Mouse (Mus musculus): Measurements from ENCODE around the gene Camta1.

Gene Camta1

DNA sequence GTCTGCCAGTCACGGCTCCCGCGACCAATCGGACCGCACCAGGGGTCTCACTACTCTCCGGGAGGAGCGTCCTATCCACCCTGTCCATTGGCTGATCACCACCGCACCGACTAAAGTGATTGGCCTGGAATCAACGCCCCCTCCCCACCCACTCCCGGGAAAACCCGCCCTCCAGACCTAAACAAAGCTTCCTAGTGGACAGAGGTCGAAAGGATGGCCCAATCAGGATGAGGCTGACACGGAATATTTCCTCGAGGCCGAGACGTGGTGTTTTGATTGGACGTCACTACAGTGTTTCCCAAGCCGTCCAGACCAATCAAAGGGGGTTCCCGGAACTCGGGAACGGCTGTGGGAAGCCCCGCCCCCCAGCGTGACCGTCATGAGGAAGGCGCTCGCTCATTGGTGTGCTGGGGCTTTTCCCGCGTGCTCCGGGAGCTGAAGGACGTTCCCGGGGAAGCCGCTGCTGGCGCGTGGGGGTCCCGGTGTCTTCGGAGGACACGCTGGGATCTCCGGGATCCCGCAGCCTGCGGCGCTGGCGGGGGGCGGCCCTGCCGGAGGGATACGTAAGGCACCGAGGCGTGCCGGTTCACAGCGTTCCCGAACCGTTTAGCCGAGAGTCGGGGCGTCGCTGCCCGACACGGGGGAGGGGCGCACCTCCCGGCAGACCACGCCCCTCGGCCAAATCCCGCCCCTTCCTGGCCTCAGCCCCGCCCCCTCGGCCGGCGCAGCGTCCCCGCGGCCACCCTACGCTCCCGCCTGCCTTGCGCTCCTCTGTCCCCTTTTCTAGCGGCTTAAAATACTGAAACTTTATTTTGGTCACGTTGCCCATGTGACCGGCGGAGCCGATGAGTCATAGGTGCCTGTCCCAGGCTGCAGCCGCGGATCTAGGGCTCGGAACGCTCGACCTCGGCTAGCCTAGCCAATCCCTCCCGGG is at the start of gene Camta1:
Camta1 (minus strand) TSS at position 71 of the 934 bp plus-strand sequence.
- POLR2A ChIA-PET: interaction anchor here (0.5 to 2.4 kb wide), 54 partner anchors 9 to 804 kb away, joined by 3 to 35 read pairs (median 4); partner anchors contain the start of genes Klhl21 (in 1 of the 4), Tas1r1 (in 1 of the 4), Vamp3 (in 1 of the 4) and Zbtb48 (in 1 of the 4)

DNA sequence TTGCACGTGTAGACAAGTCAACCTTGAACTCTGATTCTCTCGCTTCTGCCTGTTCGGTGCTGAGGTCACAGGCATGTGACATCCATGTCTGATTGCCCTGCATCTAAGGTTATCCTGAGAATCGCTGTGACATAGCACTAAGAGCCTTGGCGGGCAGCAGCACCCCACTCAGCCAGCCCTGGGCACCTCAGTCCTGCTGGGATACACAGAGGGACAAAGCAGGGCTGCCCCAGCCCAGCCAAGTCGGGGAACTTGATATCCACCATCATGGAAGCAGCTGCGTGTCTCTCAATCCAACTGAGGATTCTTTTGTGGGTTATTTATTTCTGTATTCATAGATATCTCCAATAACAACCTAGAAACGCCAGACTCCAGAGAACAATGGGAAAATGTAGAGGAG is 47.1 kb upstream of the Camta1 start:
- CTCF ChIA-PET: no interaction called here
- POLR2A ChIA-PET: no interaction called here

More for the DNA sequence above, at the start of gene Camta1:
- CTCF ChIA-PET: interaction anchor here (0.5 to 1.5 kb wide), 25 partner anchors 9 to 1699 kb away, joined by 3 to 8 read pairs (median 3); partner anchors contain the start of gene Dnajc11 (in 1 of the 4)

DNA sequence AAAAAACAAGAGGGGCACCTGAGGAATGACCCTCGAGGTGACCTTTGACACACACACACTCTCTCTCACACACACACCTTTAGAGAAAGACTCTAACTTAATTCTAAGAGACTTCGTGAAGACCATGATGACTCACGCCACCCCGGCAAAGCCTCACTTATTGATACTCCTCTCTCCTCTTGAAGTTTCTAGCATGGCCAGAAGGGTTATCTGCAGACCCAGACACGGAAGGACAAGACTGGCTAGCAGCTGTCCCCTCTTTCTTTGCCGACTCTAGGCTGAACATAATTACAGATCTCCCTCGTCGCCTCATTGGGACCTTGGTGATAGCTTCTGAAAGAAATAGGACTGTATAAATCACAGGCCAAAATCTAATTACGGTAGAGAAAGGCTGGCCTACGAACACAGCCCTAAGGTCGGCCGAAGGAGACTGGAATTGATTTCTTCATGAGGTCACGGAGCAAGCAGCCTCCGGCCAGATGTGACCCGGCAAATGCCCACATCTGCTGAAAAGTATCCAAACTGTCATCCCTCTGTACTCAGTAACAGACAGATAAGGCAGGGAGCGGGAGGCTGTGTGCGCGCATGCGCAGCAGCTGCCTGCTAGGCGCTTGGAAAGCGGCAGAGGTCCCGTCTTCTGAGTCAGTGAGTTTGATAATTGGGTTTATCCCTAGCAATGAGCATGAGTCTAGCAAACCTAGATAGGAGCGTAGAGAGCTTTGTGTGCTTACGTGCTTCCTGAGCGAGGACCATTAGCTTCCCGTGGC is 46.1 kb upstream of the Camta1 start:
- CTCF ChIA-PET: interaction anchor here (0.6 to 1.3 kb wide), 9 partner anchors 10 to 675 kb away, joined by 3 to 11 read pairs (median 5); partner anchors contain the start of gene Dnajc11 (in 1 of the 4)
- POLR2A ChIA-PET: interaction anchor here in 3 of 4 experiments (0.6 to 1.5 kb wide), 3 partner anchors 11 to 59 kb away, joined by 4 read pairs; partner anchors contain the start of gene Camta1 (in 1 of the 3)

DNA sequence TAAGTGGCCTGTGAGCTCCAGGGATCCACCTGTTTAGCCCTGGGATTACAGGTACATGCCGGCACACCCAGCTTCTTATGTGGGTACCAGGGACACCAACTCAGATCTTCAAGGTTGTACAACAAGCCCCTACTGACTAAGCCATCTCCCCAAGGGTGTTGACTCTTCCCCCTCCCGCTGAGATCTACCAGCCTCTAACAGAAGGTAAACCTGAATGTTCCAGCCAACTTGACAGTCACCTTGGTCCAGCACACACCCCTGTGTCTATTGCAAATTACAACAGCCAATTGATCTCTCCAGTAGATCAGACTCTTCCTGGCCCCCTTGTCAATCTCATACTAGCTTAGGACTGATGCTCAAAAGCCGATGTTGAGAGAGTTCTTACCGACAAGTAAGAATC is 43.9 kb upstream of the Camta1 start:
- ChIA-PET CTCF (interaction anchor here (0.6 to 2.4 kb wide), 8 partner anchors 8 to 622 kb away, joined by 3 to 6 read pairs (median 3); partner anchors contain the start of genes Dnajc11 (in 1 of the 4) and Nol9 (in 1 of the 4)), POLR2A (interaction anchor here (0.6 to 2.2 kb wide), 11 partner anchors 8 to 411 kb away, joined by 3 to 8 read pairs (median 5); partner anchors contain the start of gene Camta1 (in 1 of the 4))

DNA sequence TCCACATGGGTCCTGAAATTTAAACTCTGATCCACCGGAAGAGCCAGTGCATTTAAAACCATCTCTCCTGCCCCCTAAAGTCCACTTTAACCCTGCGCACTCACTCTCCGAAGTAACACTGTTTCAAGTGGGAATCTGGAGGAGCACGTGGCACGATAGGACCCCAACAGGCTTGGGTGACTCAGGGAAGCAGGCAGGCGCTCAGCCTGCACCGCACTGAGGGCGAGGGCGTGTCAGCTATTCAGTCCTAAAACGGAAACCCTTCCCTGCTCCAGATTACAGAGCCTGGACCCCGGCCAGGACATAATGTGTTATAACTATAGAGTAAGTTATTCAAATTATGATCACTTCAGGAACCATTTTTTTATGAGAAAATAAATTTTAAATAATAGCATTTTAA is 42.4 kb upstream of the Camta1 start:
- CTCF ChIA-PET: no interaction called here
- POLR2A ChIA-PET: interaction anchor here in 1 of 4 experiments (1.6 kb wide), 1 partner anchor 42 kb away, joined by 5 read pairs; the partner anchor contains the start of gene Camta1

DNA sequence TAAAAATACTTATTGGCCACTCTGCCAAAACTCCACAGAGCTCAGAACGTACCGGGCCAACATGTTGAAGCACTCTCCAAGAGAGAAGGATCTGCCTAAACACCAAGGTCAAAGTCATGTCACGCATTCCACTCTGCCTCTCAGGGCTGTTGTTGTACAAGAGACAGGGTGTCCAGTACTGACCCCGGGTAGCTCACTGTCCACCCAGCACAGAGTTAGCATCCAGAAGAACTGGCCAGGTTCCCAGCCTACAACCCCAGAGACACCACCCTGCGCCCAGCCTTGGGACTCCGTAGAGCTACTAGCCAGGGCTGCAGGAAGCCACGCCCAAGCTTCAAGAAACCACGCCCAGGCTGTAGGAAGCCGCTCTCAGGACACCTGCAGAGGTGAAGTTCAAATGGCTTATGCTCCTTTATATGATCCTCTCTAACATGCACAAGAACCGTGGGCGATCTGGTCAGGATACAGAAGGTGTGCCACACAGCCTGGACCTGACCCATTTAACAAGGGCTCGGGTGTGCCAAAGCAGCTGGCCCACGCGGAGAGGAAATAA is 41.1 kb upstream of the Camta1 start:
- CTCF ChIA-PET: interaction anchor here (0.6 to 3.0 kb wide), 17 partner anchors 10 to 892 kb away, joined by 3 to 22 read pairs (median 4); partner anchors contain the start of gene Dnajc11 (in 2 of the 4)
- POLR2A ChIA-PET: interaction anchor here in 2 of 4 experiments (0.9 to 1.2 kb wide), 9 partner anchors 9 to 288 kb away, joined by 3 to 6 read pairs (median 3); partner anchors contain the start of gene Camta1 (in 2 of the 2)

DNA sequence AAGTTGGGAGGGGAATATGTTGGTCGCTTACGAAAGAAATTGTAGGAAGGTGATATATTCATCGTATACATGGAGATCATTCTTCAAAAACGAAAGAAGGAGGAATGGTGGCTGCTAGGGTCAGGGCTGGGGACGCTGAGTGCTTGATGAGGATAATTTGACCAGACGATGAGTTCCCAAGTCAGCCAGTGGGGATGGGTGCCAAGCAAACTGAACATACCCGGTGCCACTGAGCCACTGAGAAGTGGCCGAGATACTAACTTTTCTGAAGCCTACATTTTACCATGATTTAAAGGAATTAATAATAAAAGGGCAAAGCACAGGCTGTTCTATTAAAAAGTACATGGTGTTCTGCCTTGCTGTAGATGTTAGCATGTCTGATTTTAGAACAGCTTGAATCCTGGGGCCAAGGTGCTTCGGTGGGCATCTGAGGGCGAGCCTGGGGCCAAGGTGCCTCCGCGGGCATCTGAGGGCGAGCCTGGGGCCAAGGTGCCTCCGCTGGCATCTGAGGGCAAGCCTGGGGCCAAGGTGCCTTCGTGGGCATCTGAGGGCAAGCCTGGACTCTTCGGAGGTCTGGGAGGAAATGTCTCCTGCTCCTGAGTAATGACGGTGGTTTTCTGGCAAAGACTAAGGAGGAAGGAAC is 40.5 kb upstream of the Camta1 start:
- POLR2A ChIA-PET: interaction anchor here in 3 of 4 experiments (0.6 to 1.2 kb wide), 10 partner anchors 9 to 230 kb away, joined by 3 to 6 read pairs (median 4); partner anchors contain the start of gene Camta1 (in 2 of the 3)
- CTCF ChIA-PET: interaction anchor here (0.6 to 3.0 kb wide), 26 partner anchors 9 to 891 kb away, joined by 3 to 22 read pairs (median 4); partner anchors contain the start of gene Dnajc11 (in 2 of the 4)

DNA sequence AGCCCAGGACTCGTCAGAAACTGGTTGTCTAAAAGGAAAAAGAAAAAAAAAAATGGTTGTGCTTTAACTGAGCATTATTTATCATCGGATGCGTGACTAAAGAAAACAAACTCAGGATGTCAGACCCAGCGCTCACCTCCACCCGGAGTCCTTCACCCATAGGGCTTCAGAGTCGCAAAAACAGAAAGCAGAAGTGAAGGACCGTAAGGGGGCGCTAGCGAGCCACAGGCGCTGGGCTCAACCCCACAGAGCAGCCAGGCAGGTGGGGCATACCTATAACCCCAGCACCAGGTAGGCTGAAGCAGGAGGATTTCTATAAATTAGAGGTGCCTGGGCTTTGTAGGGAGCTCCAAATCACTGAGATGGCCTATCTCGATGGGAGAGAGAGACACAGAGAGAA is 39.7 kb upstream of the Camta1 start:
- CTCF ChIA-PET: interaction anchor here (0.6 to 3.0 kb wide), 16 partner anchors 8 to 71 kb away, joined by 3 to 22 read pairs (median 4); partner anchors contain the start of gene Dnajc11 (in 2 of the 4)
- POLR2A ChIA-PET: interaction anchor here in 3 of 4 experiments (0.6 to 1.2 kb wide), 3 partner anchors 32 to 222 kb away, joined by 3 to 4 read pairs (median 3); partner anchors contain the start of genes Camta1 (in 1 of the 3) and Dnajc11 (in 1 of the 3)

DNA sequence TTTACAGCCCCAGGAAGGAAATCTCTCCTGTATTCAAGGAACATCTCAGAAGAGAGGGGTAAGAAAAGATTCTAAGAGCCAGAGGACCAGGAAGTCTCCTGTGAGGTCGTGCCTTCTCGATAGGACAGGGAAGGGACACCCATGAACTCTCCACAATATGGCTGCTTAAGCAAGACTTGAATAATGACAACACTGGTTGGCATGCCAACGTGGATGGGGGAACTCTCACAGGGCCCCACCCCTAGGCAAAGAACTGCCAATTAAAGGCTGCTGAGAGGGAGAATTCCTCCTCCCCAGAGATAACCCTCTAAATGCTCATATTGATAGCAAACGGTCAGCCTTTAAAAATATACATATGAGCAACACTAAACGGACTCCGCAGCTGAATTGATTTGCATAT is 39.1 kb upstream of the Camta1 start:
- ChIA-PET CTCF (interaction anchor here in 3 of 4 experiments (1.1 to 3.0 kb wide), 6 partner anchors 15 to 72 kb away, joined by 3 to 22 read pairs (median 8); partner anchors contain the start of gene Dnajc11 (in 2 of the 3)), POLR2A (interaction anchor here in 2 of 4 experiments (0.6 to 1.1 kb wide), 2 partner anchors 7 to 32 kb away, joined by 3 read pairs; partner anchors contain the start of gene Dnajc11 (in 1 of the 2))

DNA sequence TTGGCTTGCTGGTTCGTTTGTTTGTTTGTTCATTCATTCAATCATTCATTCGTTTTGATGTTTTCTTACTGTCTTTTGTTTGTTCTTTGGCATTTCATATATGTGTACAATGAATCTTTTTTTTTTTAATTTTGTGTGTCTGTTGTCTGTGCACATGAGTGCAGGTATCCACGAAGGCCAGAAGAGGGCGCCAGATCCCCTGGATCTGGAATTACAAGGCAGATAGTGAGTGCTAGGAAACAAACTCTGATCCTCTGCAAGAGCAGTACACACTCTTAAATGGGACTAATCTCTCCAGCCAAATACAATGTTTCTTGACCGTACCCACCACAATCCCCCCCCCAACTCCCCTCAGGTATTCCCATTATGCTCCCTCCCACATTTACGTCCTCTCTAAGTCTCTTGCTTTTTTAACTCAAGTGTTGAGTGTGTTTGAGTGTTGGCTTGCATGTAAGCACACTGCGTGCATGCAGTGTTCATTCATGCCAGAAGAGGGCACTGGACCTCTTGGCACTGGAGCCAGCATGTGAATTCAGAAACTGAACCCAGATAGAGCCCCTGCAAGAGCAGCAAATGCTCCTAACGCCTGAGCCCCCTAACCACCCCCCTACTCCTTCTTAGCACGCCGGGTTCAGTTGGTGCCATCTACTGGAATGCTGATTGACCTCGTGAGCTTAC is 38.2 kb upstream of the Camta1 start:
- ChIA-PET CTCF (no interaction called here), POLR2A (no interaction called here)

DNA sequence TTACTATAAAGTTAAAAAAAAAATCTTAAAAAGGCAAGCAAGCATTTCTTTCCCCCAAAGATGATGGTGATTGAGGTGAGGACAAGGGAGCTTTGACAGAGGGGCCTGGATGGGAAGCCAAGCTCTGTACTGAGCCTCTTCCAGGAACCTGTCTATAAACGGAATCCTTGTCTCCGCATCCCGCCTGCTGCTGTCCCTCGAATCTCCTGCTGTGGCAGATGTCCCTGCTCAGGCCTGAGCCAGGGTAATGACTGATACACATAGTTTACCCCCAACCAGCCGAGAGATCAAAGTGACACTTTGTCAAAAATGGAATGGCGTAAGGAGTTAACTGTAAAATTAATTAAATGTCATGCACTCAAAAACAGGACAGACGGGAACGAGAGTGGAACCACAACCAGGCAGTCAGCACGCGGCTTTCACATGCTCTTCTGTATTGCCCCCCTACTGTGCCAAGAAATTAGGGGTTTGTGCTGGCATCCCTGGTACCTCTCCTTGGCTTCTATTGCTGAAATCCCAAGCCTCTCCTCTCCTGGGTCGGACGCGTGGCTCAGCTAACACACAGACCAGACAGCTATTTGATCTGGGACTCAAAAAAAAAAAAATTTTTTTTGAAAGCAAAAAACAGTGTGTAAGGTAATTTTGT is 37.0 kb upstream of the Camta1 start:
- POLR2A ChIA-PET: interaction anchor here in 1 of 4 experiments (0.5 kb wide), 1 partner anchor 21 kb away, joined by 3 read pairs; no protein-coding TSS in a partner anchor
- CTCF ChIA-PET: interaction anchor here in 2 of 4 experiments (0.7 to 1.5 kb wide), 3 partner anchors 22 to 385 kb away, joined by 3 read pairs; no protein-coding TSS in a partner anchor

DNA sequence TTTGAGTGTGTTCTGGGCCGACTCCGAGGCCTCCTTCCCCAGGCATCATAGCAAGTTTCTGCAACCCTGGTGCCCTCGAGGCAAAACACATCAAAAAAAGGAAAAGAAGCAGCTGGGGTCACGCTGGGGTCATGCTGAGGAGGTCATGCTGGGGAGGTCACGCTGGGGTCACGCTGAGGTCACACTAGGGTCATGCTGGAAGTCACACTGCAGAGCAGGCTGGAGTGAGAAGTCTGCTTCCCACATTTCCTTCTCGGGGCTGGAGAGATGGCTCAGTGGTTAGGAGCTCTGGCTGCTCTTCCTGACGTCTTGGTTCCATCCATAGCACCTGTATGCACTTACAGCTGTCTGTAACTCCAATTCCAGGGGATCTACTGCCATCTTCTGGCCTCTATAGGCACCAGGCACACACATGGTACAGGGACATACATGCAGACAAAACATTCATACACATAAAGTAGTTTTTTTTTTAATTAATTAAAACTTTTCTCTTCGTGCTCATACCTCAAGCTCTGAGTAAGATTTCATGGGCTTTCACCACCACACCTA is 35.5 kb upstream of the Camta1 start:
- POLR2A ChIA-PET: interaction anchor here in 3 of 4 experiments (0.5 to 0.7 kb wide), 4 partner anchors 9 to 379 kb away, joined by 3 read pairs; no protein-coding TSS in a partner anchor
- CTCF ChIA-PET: interaction anchor here (0.6 to 1.4 kb wide), 19 partner anchors 9 to 614 kb away, joined by 3 to 11 read pairs (median 4); no protein-coding TSS in a partner anchor

DNA sequence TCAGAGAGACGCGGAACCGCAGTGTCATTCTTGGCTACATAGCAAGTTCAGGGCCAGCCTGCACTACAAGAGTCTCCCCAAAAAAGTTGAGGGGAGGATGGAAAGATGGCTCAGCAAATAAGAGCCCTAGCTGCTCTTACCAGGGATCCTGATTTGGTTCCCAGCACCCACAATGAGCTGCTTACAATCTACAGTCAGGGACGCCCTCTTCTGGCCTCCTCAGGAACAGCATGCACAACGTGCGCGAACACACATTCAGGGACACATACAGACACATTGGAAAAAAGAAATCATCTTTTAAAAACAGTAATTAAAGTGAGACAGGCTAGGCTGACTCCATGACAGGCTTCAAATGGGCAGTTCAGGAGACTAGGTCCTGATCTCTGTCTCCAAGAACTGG is 33.9 kb upstream of the Camta1 start:
- CTCF ChIA-PET: interaction anchor here in 3 of 4 experiments (0.5 to 1.0 kb wide), 8 partner anchors 9 to 285 kb away, joined by 3 to 6 read pairs (median 4); partner anchors contain the start of gene Camta1 (in 1 of the 3)
- POLR2A ChIA-PET: interaction anchor here in 1 of 4 experiments (1.4 kb wide), 1 partner anchor 27 kb away, joined by 3 read pairs; no protein-coding TSS in a partner anchor

DNA sequence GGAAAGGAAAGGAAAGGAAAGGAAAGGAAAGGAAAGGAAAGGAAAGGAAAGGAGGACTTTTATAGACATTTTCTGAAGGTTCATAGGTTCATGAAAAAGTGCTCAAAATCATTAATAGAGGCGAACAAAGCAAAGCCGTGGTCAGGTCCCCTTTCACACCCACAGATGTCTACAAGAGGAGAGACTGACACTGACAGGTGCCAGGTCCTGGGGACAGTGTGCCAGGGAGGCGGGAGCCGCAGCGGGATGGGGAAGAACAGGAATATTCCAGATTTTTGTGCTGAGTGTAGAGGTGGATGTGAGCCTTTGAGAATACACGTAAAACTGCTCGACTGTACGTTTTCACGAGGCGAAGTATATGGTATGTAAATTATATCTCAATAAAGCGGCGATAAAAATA is 33.2 kb upstream of the Camta1 start:
- CTCF ChIA-PET: interaction anchor here in 2 of 4 experiments (0.5 to 1.0 kb wide), 6 partner anchors 8 to 285 kb away, joined by 3 to 5 read pairs (median 4); partner anchors contain the start of gene Camta1 (in 1 of the 2)
- POLR2A ChIA-PET: interaction anchor here in 1 of 4 experiments (1.4 kb wide), 1 partner anchor 28 kb away, joined by 3 read pairs; no protein-coding TSS in a partner anchor

DNA sequence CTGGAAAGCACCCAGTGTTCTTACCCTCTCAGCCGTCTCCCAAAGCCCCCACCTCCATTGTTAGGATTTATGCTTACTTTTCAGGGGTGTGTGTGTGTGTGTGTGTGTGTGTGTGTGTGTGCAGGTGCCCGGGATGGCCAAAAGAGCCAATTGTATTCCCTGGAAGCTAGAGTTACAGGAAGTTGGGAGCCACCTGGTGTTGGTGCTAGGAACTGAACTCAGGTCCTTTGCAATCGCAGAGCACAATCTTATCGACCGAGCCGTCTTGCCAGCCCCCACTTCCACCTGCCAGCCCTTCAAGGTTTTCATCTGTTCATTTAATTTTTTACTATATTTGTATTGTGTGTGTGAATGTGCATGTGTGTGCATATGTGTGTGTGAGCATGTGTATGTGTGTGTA is 31.6 kb upstream of the Camta1 start:
- CTCF ChIA-PET: interaction anchor here (0.5 to 1.6 kb wide), 24 partner anchors 8 to 1702 kb away, joined by 3 to 11 read pairs (median 3); partner anchors contain the start of gene Dnajc11 (in 1 of the 4)
- POLR2A ChIA-PET: interaction anchor here in 2 of 4 experiments (0.6 to 1.8 kb wide), 6 partner anchors 8 to 52 kb away, joined by 3 to 6 read pairs (median 3); no protein-coding TSS in a partner anchor

All from embryonic stem cell, embryonic (primary cell).